Mouse (Mus musculus): ENCODE data around the gene Cdhr3. TPM values are rescaled to one million over a fixed set of nuclear protein-coding genes. Genes with fewer than 3 reads are reported as not detected.
"Not testable (repeated sequence)": the region's sequence is repeated elsewhere in the genome, so short reads cannot be mapped to it uniquely, and the experiment has no call there.

The Cdhr3 gene
- polyA plus RNA-seq, 1 experiment from 2014 or later: not detected

DNA sequence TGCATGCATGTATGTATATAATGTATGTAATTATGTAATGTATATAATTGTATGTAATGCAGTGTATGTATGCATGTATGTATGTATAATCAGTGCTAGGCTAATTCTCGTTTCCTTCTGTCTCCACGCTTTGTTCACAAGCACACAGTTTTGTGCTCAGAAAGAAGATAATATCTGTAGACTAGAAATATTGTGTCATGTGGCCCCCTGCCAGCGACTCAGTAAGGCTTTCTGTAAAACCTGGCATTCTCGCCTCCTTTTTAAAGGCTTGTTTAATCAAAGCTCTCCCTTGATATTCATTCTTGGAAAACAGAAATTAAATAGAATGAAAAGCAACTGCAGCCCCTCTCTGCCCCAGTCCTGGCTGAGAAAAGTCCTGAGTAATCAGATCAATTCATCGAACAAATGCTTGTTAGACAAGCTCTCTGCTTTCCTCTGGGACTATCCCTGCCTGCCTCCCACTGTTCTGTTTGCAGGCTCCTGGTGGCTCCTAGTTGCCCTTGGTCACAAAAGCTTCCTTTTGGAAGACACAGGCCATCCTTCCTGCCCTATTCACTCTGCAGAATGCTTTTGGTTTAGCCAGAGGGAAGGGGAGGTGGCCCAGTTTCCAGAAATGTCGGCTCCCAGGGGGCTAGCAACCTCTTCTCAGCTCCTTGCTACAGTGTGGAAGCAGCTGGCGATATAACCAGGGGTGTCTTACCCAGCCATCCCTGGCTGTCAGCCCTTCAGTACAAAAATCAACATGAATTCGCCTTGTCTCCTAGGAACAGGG lies 20.6 kb downstream of the Cdhr3 start:
- H3K27ac ChIP-seq: peak overlapping the region; percentile 49; the same call in 1 of the 2 replicates
- no peaks in the 10 kb centered on the region for H3K36me3 ChIP-seq
- peaks cover 7% of the 10 kb centered on the region for H3K4me1 ChIP-seq
- H3K9me3 ChIP-seq: 0 out of 2 replicates have a peak, but pooled peaks cover 2% of the 10 kb centered on the region
- H3K4me2 ChIP-seq: no peak overlapping the region
- no peak for ATAC-seq (ENCODE audit: insufficient number of reproducible peaks, insufficient read depth, low FRiP score, low TSS enrichment, low read depth)
- no peaks in the 10 kb centered on the region for H3K27me3 ChIP-seq
- H3K4me3 ChIP-seq: no peak overlapping the region
- H3K9ac ChIP-seq: no peak overlapping the region
- 40% methylated on average over 8 of the region's 8 CpGs for WGBS

DNA sequence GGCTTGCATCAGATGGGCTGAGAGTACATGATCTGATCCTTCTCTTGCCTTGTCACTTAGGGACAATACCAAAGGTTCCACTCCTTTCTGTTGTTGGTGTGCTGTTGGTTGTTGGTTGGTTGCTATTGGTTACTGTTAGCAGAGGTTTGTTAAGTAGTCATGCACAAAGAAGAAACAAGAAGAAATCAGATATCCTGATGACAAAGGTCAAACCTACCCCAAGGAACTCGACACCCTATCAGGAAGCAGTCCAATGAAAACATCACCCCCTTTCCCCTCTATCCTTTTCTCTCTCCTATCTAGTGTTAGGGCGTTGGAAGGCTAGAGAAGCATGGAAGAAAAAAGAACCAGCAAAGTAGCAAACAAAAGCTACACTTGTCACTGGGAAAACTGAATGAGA lies 23.7 kb downstream of the Cdhr3 start:
- Histone ChIP-seq H3K36me3 (no peaks in the 10 kb centered on the region), H3K9ac (no peak overlapping the region), H3K9me3 (no peaks in the 10 kb centered on the region), H3K27me3 (no peaks in the 10 kb centered on the region), H3K4me2 (no peak overlapping the region), H3K4me1 (peaks cover 5% of the 10 kb centered on the region), H3K4me3 (no peak overlapping the region), H3K27ac (no peak overlapping the region)
- WGBS: 61% methylated on average over 2 of the region's 2 CpGs
- ATAC-seq (ENCODE audit: insufficient number of reproducible peaks, insufficient read depth, low FRiP score, low TSS enrichment, low read depth): no peak

DNA sequence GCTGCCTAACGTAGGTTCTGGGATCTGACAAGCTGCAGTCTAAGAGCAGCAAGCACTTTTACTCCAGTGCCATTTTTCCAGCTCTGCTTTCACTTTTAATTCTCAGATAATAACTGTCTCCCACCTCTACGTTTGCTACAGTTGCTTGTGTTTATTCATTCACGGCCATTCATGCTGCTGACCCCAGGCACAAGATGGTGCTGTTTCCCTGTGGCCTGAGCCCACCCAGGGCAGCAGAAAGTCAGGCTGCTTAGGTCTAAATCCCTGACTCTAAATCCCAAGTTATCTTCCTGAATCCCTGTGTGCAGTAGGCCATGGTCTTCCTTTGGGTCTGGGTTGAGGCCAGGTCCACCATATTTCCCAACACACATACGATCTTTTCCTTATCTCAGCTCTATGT lies 26.3 kb downstream of the Cdhr3 start:
- H3K27ac ChIP-seq: no peak overlapping the region
- no peaks in the 10 kb centered on the region for H3K9me3 ChIP-seq
- H3K27me3 ChIP-seq: no peaks in the 10 kb centered on the region
- H3K4me3 ChIP-seq: no peak overlapping the region
- no peaks in the 10 kb centered on the region for H3K36me3 ChIP-seq
- WGBS: 59% methylated on average over 4 of the region's 4 CpGs
- H3K4me1 ChIP-seq: peaks cover 12% of the 10 kb centered on the region
- H3K4me2 ChIP-seq: no peak overlapping the region
- H3K9ac ChIP-seq: no peak overlapping the region
- ATAC-seq (ENCODE audit: insufficient number of reproducible peaks, insufficient read depth, low FRiP score, low TSS enrichment, low read depth): no peak

DNA sequence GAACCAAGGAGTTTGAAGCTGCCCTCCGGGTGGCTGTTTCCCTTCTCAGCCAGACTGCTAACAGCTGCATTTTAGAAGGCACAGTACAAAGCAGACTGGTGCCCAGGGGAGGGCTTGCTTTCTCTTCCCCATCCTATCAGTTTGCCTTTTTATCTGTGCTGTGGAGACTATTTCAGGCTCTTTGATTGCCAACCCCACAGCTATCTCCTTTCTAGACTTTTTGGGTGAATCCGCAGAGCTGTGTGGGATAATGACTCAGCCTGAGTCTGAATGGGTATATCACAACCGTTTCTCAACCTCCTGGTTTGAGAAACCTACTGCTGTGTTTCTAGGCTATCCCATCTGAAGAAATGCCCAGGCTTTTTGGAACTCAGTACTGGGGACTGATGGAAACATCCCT lies 27.5 kb downstream of the Cdhr3 start:
- Histone ChIP-seq H3K36me3 (no peaks in the 10 kb centered on the region), H3K9me3 (no peaks in the 10 kb centered on the region), H3K27me3 (no peaks in the 10 kb centered on the region), H3K27ac (no peak overlapping the region), H3K4me3 (no peak overlapping the region), H3K9ac (no peak overlapping the region), H3K4me2 (no peak overlapping the region), H3K4me1 (peaks cover 14% of the 10 kb centered on the region)
- WGBS: 73% methylated on average over 3 of the region's 3 CpGs
- ATAC-seq (ENCODE audit: insufficient number of reproducible peaks, insufficient read depth, low FRiP score, low TSS enrichment, low read depth): no peak

DNA sequence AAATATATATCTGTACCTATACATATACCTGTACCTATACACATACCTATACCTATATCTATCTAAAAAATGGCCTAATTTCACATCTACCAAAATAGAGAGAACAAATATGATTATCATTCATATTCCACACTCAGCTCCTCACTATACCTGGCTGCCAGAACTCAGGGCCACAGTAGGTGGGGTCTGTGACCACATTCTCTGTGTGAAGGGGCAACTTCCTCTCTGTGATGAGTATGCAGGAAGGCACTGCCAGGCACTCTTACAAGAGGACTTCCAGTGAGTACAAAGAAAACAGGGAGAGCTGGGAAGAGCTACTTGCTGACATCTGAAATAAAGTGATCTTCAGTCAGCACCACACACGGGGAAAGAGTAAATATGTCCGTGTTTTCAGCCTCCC lies 28.4 kb downstream of the Cdhr3 start:
- Histone ChIP-seq H3K9ac (no peak overlapping the region), H3K27ac (no peak overlapping the region), H3K9me3 (no peaks in the 10 kb centered on the region), H3K4me1 (peaks cover 14% of the 10 kb centered on the region), H3K27me3 (no peaks in the 10 kb centered on the region), H3K36me3 (no peaks in the 10 kb centered on the region), H3K4me2 (no peak overlapping the region), H3K4me3 (no peak overlapping the region)
- 58% methylated on average over 2 of the region's 2 CpGs for WGBS
- no peak for ATAC-seq (ENCODE audit: insufficient number of reproducible peaks, insufficient read depth, low FRiP score, low TSS enrichment, low read depth)

DNA sequence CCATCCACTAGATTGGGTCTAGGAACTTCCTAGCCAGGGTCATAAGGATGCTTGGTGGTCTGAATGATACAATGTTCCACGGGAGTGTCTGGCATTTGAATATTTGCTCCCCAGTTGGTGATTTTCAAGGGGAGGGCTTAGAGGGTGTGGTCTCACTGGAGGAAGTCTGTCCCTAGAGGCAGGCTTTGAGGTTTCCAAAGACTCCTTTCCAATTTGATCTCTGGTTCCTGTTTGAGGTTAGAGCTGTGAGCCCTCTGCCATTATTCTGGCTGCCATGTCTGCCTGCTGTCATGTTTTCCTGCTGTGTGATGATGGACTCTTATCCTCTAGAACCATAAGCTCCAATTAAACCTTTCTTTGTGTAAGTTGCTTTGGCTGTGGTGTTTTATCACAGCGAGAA lies 29.4 kb downstream of the Cdhr3 start:
- no peak for ATAC-seq (ENCODE audit: insufficient number of reproducible peaks, insufficient read depth, low FRiP score, low TSS enrichment, low read depth)
- 72% methylated on average over 2 of the region's 2 CpGs for WGBS
- Histone ChIP-seq H3K4me3 (no peak overlapping the region), H3K9me3 (no peaks in the 10 kb centered on the region), H3K4me1 (peaks cover 16% of the 10 kb centered on the region), H3K27me3 (no peaks in the 10 kb centered on the region), H3K4me2 (no peak overlapping the region), H3K27ac (no peak overlapping the region), H3K9ac (no peak overlapping the region), H3K36me3 (no peaks in the 10 kb centered on the region)

DNA sequence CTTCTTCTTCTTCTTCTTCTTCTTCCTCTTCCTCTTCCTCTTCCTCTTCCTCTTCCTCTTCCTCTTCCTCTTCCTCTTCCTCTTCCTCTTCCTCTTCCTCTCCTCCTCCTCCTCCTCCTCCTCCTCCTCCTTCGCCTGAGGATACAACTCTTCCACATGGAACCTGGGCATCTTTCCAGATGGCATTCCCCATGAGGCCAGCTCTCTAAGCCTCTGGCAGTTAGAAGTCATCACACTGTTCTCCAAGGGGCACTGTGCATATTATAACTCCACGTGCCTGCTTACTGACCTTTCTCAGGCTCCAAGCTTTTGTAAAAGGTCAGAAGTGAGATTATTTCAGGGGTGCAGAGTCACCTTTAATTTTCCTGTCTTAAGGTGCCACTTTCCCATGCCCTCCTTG lies 30.3 kb downstream of the Cdhr3 start:
- H3K9ac ChIP-seq; H3K9me3 ChIP-seq; H3K36me3 ChIP-seq; H3K27ac ChIP-seq; ATAC-seq (ENCODE audit: insufficient number of reproducible peaks, insufficient read depth, low FRiP score, low TSS enrichment, low read depth); H3K4me3 ChIP-seq; H3K27me3 ChIP-seq; H3K4me2 ChIP-seq: not testable (repeated sequence)
- H3K4me1 ChIP-seq: peaks cover 25% of the 10 kb centered on the region
- WGBS: 51% methylated on average over 2 of the region's 2 CpGs

DNA sequence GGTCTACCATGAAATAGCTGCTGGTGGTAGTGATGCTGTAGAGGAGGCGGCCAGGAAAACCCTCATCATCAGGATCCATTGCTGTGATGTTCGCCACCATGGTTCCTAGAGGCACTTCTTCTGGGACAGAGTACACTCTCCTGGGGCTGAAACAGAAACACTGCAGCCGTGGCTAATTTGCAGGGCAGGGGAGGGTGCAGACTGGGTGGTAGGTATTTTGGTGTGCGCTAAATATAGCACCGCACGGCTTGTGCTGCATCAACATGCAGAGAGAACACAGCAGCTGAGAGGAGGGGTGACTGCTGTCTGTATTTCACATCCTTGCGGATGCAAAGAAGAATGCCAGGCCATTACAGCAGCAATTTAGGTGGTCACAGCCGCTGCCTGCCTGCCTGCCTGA lies 31.0 kb downstream of the Cdhr3 start:
- no peaks in the 10 kb centered on the region for H3K36me3 ChIP-seq
- no peak overlapping the region for H3K9ac ChIP-seq
- H3K4me2 ChIP-seq: peak overlapping the region; percentile 34
- 29% methylated on average over 8 of the region's 8 CpGs for WGBS
- peaks cover 32% of the 10 kb centered on the region for H3K4me1 ChIP-seq
- H3K27ac ChIP-seq: peak overlapping the region; percentile 33; the same call in 1 of the 2 replicates
- ATAC-seq (ENCODE audit: insufficient number of reproducible peaks, insufficient read depth, low FRiP score, low TSS enrichment, low read depth): peak; percentile 54; the same call in 1 of the 2 replicates
- H3K27me3 ChIP-seq: no peaks in the 10 kb centered on the region
- H3K9me3 ChIP-seq: no peaks in the 10 kb centered on the region
- no peak overlapping the region for H3K4me3 ChIP-seq

DNA sequence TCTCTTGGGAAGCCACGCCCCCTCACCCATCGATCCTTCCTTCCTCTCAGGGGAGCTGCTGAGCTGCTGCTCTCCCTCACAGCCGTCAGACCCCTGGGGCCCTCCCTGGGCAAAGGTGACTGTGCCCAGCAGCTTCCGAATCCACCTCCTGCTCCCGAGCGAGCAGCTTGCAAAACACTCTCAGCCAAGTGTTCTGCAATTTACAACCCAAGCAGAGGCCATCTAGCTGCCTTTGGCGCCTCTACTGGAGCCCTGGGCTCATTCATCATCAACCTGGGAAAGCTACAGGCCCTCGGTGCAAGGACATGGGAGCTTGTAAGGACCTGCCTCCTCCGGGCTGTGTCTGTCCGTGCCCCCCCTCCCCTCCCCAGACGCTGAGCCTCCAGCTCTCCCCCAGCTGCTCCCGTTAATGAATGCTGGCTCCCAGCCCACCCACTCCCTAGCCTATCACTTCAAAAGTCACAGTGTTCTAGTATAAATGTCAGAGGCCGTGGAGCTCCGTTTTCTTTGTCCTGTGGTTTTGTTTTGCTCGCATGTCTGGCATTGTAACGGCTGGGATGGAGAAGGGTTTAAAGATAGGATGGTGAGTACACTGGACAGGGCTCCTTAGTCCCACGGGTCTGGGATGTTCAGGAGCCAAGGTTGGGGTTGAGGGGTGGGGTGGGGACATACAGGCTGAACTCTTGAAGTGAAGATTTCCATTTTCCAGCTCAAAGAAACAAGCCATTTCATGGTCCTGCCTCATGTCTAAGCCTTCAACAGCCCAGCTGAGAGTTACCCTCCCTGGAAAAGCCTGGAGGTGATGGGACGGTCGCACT lies 35.2 kb downstream of the Cdhr3 start:
- Histone ChIP-seq H3K27ac (0 out of 2 replicates have a peak overlapping the region, but pooled peaks have one; percentile 5), H3K36me3 (no peaks in the 10 kb centered on the region)

DNA sequence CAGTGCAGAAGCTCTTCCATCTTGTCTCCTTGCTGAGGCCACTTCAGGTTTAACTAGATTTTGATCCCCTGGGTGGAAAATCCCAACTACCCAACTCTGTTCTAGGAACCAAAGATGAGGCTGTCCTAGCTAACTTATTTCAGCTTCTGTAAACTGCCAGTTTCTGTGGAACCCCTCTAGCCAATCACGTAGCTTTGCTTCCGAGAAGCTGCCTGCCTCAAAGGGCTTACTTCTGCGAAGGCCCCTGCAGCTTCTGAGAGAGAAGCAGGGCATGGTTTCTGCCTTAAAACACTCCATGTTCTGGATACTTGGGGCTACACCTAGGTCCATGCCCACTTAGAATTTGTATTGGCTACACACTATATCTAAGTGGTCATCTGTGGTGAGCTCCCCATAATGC lies 36.1 kb downstream of the Cdhr3 start:
- peaks cover 31% of the 10 kb centered on the region for H3K4me1 ChIP-seq
- WGBS: 27% methylated on average over 3 of the region's 3 CpGs
- no peaks in the 10 kb centered on the region for H3K9me3 ChIP-seq
- no peak for ATAC-seq (ENCODE audit: insufficient number of reproducible peaks, insufficient read depth, low FRiP score, low TSS enrichment, low read depth)
- H3K9ac ChIP-seq: peak overlapping the region; percentile 47; the same call in 1 of the 2 replicates
- H3K27ac ChIP-seq: 0 out of 2 replicates have a peak overlapping the region, but pooled peaks have one; percentile 5
- H3K4me3 ChIP-seq: no peak overlapping the region
- H3K36me3 ChIP-seq: no peaks in the 10 kb centered on the region
- H3K27me3 ChIP-seq: no peaks in the 10 kb centered on the region; the same call in 1 of the 2 replicates
- H3K4me2 ChIP-seq: peak overlapping the region; percentile 61; the same call in 1 of the 2 replicates

More for the DNA sequence above, 35.2 kb downstream of the Cdhr3 start:
- peak overlapping the region; percentile 30 for H3K4me3 ChIP-seq
- no peaks in the 10 kb centered on the region; the same call in 1 of the 2 replicates for H3K27me3 ChIP-seq
- peaks cover 36% of the 10 kb centered on the region for H3K4me1 ChIP-seq
- peak overlapping the region; percentile 47 for H3K9ac ChIP-seq
- peak overlapping the region; percentile 61 for H3K4me2 ChIP-seq
- ATAC-seq (ENCODE audit: insufficient number of reproducible peaks, insufficient read depth, low FRiP score, low TSS enrichment, low read depth): 0 out of 2 replicates have a peak, but pooled peaks have one; percentile 62
- no peaks in the 10 kb centered on the region for H3K9me3 ChIP-seq
- 11% methylated on average over 19 of the region's 19 CpGs for WGBS

DNA sequence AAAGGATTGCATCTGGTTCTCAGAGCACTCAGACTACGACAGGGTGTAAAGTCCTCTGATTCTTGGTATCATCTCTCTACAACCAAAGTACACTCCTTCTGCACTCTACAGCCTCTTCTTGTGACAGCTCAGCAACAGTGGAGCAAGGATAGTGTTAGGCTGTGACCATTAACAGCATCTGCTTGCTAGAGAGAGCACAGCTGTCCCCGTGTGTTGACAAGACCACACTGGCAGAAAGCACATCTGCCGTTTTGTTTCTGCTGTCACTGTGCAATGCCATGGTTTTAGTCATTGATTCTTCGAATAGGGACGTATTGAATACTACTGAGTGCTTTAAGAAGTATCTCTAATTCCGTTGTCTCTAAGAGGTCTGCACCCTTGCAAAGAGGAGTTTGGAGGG lies 36.6 kb downstream of the Cdhr3 start:
- 76% methylated on average over 6 of the region's 6 CpGs for WGBS
- Histone ChIP-seq H3K9ac (no peak overlapping the region), H3K27me3 (no peaks in the 10 kb centered on the region; the same call in 1 of the 2 replicates), H3K4me2 (no peak overlapping the region), H3K27ac (no peak overlapping the region), H3K4me1 (peaks cover 27% of the 10 kb centered on the region), H3K9me3 (no peaks in the 10 kb centered on the region), H3K4me3 (no peak overlapping the region), H3K36me3 (no peaks in the 10 kb centered on the region)
- ATAC-seq (ENCODE audit: insufficient number of reproducible peaks, insufficient read depth, low FRiP score, low TSS enrichment, low read depth): no peak
